Mouse (Mus musculus) adrenal gland, adult 8-10 months (tissue): ENCODE measurements around the gene Acyp2. TPM values are rescaled to one million over a fixed set of nuclear protein-coding genes. Genes with fewer than 3 reads are reported as not detected.
A peak's percentile ranks its signal among the peaks of the same experiment; 100 is the strongest.

Experiments used
- DNase-seq: peaks from one replicate; pipeline ENCODE4 v3.0.0; 2022
- total RNA-seq, 4 experiments: library from RNA; stranded (reverse); gene quantifications; 2 replicates each; pipeline ENCODE4 v1.2.4; 2022

Gene Acyp2
- total RNA-seq, 4 experiments from 2014 or later, result 20.1 to 35.2 (median 23.2) TPM

DNA sequence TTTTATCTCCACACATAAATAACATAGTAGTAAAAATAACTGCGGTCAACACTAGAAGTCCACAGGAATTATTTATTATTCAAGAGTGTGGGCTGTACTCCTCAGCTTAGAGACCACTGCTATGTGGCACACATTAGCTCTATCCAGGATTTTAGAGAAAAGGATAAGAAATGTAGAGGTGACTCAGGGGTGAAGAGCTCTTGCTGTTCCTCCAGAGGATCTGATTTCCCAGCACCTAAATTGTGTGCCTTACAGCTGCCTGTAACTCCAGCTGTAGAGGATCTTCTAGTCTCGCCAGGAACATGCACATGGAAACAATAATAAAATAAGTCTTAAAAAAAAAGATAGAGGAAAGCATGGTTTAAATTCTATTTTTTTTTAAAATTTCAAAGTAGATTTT lies 70.5 kb downstream of the Acyp2 start:
- no peak for DNase-seq

DNA sequence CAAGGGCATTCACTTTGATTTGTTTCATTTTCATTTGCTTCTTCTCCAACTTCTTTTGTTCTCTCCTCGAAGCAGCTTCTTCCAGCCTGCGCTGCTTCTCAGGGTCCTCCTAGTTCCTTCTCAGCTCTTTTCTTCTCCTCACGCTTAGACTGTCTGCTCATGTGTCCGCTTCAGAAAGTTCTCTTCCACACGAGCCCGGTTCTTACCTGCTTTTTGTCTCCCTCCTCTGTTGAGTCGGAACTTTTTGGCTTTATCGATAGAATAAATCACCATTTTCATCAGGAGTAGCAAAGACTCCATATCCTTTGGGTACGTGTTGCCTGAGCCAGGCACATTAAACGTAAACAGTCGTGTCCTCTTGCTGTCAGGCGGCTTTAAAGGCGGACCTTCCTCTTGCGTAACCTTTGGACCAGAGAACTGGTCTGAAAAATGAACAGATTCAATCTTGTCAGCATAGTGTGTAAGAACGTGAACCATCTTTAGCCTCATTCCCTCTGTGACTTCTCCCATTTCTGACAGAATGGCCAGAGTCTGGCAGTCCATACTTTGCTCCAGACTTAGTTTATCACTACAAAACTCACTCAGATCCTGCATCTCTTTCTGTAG lies 76.5 kb downstream of the Acyp2 start:
- no peak for DNase-seq

DNA sequence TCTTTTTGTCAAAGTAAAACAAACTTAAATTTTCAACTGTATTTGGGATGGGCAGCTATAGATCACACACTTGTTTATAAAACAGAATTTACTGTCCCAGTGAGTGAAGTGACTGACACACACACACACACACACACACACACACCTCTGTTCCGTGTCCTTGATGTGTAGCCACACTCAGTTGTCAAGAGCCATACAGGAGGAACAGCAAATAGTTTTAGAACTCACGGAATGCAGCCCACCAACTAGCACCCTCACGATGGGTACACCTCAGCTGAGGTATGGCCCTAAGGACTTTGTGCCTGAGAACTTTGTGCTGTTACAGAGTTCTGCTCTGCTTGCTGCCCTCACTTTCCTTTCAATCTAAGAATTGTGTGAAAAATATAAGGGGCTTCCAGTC lies 78.8 kb downstream of the Acyp2 start:
- no peak for DNase-seq

DNA sequence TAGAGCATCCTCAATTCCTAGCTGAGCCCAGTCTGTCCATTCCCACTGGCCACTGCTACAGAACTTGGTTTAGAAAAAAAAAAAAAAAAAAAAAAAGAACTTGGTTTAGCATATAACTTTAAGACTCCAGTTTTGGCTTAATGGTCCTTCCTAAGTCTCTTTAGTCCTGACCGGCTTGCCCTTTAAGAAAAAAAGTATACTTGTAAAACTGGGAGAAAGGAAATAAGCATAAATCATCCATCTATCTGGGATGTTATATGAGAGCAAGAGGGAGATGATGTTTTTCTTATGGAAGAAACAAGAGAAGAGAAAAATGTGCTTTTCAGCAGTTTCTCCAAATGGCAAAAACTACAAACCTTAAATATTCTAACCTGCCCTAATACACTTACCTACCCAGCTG lies 89.2 kb downstream of the Acyp2 start:
- no peak for DNase-seq

DNA sequence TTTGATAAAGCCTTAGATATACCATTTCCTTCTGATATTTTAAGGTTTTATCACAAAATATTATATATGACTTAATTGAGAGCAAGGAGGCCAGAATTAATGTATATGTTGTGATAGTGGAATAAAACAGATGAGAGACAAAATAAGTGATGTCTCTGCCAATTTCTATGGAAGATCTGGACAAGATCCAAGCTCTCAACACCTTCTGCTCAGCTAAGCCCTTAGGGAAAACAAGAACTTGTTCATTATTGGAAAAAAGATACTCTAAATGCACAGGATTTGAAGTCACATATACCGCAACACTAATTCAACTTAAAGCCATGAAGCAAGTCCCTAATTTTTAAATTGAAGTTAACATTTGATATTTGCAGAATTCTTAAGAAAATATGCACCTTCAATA lies 96.0 kb downstream of the Acyp2 start:
- DNase-seq, result no peak

DNA sequence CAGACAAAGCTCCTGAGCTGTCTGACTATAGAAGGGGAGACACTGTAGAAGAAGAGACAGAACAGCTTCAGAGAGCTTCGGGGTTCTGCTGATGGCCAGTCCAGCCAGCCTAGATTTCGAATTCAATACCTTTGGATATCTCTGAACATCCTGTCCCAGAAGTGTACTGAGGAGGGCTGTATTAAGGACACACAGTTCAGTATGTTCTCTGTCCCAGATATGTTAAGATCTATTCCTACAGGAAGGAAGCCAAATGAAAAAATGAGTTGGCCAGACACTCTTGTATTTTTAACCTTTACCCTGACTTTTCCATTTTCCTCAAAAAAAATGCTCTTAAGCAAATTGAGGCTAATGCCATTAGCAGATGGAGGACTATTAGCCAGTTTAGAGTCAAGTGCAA lies 132.3 kb downstream of the Acyp2 start:
- no peak for DNase-seq

DNA sequence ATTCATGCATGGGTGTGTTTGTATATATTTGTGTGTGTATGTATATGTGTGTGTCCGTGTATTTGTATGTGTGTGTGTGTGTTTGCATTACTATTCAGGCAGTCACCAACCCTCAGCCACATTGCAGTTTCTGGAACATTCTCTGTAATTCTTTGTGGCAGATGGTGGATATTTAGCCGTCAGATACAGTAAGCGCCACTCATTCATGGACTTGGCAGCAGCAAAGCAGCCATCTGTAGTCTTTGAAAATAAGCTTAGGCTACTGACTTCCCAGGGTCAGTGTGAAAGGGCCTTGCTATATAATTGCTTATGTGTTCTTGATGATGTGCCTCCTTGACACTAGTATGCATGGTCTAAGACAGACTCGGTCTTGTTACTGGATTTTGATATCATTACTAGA lies 141.2 kb downstream of the Acyp2 start:
- no peak for DNase-seq

DNA sequence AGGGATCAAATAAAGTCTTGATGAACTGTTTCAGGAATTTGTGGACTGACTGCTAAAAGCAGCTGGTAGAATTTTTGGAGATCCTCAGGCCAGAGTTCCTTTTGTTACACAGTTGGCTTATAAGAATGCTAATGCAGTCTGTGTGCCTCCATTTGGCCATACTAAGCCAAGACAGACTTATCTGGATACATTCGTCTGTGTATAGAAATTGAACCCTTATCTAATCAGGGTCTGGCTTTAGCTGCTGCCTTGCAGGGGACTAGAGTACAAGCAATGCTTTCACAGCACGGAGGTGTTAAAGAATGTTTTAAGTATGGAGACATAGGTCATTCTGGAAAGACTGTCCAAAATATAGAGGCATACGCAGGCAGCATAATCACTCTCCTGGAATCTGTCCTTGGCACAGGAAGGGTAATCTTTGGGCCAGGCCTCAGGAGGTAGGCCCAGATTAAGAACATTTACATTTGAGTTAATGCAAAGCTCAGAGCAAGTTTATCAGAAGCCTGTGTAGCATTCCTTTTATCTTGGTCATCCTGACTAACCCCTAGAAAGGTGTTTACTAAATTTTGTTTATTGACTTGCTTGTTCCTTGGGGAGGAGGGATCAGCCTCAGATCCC lies 150.5 kb downstream of the Acyp2 start:
- DNase-seq, result no peak

DNA sequence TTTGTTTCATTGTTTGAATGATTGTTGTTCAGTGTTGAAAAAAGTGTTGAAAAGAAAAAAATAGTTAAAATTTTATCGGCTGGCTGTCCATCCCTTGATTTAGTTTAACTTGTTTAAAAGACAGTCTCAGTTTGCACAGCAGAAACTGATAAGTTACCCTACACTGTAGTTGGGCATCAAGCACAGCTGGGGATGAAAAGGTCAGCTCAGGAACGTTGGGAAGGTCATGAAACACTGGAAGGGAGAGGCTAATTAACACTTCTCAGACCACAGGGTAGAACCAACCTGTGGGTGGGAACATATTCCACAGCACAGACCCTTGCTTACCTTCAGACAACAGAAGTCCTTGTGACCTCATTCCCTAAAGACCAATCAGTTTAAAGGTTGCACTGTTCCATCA lies 152.2 kb downstream of the Acyp2 start:
- DNase-seq, result no peak

DNA sequence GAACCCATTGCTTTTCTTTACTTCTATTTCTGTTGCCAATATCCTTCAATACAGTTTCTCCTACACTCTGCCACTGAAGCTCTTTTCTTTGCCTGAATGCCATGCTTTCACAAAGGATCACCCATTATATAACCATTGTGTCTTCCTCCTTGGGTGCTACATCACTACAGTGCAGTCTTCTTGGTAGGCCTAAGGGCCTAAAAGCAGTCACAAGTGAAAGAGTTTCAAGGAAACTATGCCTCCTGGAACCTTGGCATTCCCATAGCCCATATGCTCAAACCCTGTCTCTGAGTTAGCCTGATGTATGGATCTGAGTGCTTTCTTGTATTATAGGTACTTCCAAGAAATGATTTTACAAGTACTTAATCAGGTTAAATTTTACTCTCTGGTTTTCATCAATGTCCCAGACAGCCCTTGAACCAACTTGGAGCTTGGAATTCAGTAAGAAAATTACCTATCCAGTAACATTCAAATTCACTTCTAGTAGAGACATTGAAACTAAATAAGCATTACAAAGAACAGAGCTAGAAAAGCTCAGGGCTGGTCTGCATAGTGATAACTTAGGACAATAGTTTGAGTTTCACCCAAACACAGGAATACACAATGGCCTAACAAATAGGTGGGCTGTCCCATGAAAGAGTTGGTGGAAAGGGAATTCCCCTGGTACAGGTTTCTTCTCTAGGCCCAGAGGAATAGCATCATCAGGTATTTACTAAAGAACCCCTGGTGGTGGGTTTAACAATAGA lies 157.7 kb downstream of the Acyp2 start:
- DNase-seq, result no peak

DNA sequence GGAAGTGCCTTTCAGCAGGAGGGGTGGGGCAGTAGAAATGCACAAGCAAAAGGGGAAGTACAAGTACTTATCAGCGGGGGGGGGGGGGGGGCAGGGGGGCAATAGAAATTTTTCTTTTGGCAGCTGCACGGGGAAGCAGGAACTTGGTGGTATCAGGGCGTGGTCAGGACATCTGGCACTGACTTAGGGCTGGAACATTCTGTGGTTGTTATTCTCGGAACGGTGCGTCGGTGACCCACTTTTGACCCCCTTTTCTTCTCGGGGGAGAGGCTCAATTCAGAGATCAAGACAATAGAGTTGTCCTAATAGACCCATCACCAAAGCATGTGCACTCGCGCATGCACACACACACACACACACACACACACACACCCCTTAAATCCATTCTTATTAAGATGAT lies 161.2 kb downstream of the Acyp2 start:
- no peak for DNase-seq

DNA sequence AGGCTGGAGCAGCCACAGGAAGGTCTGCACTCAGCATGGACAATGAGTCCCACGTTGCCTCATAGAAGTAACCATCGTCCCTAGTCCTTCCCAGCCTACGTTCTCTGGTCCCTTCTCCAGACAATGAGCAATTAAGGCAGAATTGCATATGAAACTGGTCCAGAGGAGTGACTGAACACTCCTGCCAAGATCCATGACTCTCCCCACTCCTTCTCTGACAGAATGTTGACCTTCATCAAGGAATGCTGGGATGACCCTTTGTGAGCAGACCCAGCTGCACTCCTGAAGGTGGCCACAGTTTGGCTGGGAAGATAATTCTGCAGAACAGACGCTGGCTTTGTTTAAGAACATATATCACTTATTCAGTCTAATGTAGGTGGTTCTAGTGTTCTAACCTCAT lies 166.1 kb downstream of the Acyp2 start:
- no peak for DNase-seq

DNA sequence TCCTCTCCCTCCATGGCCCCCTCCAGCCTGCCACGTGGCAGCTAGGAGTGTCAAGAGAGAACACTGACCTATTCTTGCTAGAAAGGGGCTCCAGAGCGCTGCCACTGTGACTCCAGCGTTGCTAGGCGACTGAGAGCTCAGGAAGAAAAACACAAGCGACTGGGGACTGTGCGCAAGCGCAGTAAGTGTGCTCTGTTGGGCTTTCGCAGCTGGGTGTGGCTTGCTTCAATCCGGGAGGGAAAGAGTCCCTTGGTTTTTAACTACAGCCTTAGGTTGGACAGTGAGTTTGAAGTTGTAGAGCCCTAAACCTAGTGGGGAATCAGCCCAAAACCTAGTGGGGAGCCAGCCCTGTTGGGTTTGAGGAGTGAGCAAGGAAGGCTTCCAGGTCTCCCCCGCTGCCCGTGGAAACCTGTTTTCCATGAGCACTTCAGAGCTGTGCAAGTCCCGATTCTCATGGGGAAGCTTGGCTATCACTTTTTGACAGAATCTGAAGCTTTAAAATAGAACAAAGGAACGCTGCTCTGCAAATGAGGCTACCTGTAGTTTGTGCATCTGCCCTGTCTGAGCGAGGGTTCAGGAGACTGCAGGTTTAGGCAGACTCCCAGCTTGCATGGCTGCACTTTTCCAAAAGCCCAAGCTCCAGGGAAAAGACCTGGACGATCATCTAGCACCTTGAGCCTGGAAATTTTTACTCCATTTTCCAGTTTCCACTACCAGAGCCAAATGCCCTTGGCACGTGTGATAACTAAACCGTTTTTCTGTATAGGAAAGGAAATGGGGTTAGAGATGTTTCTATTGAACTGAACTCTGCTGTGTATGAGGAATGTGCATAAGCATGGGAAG lies 177.4 kb downstream of the Acyp2 start, which contains the start of gene 4930505A04Rik:
Gene 4930505A04Rik, minus strand, starts transcription at position 77 of the 843 bp plus-strand sequence.
- peak; percentile 77 for DNase-seq

DNA sequence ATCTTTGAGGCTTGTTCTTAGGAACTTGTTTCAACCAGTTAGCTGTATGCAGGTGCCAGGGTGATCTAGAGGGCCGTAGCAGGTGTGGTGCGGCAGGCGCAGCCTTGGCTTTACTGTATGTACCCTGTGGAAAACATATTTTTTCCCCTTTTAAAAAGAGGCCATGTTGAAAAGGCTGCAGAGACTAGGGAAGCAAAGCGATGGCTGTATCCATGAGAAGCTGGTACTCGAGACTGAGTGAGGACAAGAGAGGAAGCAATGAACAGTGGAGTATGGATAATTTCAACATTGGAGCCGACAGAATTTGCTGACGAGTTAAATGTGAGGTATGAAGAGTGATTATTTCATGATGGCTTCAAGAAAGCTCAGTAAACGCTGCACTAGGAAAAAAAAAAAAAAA lies 178.2 kb downstream of the Acyp2 start:
- no peak for DNase-seq

Other genes starting within 250 kb of the Acyp2 start
- under 1 TPM in 3 of 4 experiments, not detected in 1; 0.42 to 0.75 (median 0.67) TPM for gene 4930505A04Rik, start 177.8 kb downstream of the Acyp2 start, total RNA-seq
- 10 to 100 TPM; 61.4 to 65.9 (median 63.5) TPM for gene Psme4, start 122.1 kb upstream of the Acyp2 start, total RNA-seq
- gene Gpr75, start 235.8 kb upstream of the Acyp2 start, total RNA-seq, result 1 to 10 TPM; 1.5 to 3.3 (median 2.3) TPM
- 10 to 100 TPM; 16.8 to 20.2 (median 18.4) TPM for gene Asb3, start 235.8 kb upstream of the Acyp2 start, total RNA-seq